Mouse (Mus musculus) olfactory bulb, adult 2 months (tissue): ENCODE results near the gene Nr2f1.

Source experiments
- CTCF ChIP-seq: fragments of 200-500 bp; IDR thresholded peaks from 2 replicates; pipeline ENCODE4 v1.5.1; 2012; ENCODE audit warnings: low read depth, mild to moderate bottlenecking, low read length, moderate library complexity; ENCODE audit not compliant: insufficient read depth
- POLR2A ChIP-seq: fragments of 200-500 bp; IDR thresholded peaks from 2 replicates; pipeline ENCODE4 v1.6.1; 2012; ENCODE audit warnings: mild to moderate bottlenecking, low read depth, low read length, moderate library complexity; ENCODE audit not compliant: insufficient read depth

GRCm38 (mm10) chr13:78215223-78215622 is 15.7 kb upstream of the Nr2f1 start:
- TF ChIP-seq POLR2A (no peak), CTCF (no peak)
